Mouse (Mus musculus): ENCODE results near the gene Sin3a. TPM values are rescaled to one million over a fixed set of nuclear protein-coding genes. Genes with fewer than 3 reads are reported as not detected.

Sin3a gene
- polyA plus RNA-seq, 1 experiment from 2014 or later, result 53.9 TPM

DNA sequence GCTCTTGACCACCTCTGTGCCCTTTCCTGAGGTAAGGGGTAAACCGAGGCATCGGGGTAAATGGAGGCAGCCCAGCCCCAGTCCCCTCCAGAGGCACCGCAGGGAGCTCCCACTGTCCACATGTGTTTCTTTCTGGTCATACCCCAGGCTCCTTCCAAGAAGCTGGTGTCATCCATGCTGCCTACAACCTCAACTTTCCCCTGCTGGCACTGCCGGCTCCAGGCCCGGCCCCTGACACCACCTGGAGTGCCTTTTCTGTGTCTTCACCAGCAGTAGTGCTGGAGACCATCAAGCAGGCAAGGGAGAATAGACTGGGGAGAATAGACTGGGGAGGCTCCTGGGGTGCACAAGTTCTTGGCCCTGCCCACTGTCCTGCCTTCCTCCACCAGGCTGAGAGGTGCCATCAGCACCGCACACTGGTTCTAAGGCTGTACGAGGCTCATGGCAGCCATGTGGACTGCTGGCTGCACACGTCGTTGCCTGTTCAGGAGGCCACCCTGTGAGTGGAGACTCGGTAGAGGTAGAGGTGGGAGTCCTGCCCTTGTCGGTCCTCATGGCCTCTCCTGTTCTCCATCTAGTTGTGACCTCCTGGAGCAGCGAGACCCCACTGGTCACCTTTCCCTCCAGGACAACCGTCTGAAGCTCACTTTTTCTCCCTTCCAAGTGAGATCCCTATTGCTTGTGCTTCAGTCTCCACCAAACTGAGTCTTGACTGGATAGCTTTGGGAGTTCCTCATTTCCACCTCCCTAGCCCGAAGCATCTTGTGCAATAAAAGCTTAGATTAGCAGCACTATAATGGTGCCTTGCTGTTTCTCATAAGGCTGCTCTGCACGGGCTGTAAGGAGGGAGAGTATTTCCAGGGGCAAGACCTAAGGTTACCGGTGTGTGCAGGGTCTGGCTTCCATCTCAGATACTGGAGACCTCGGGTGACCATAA, 69.8 kb downstream of the Sin3a start:
- Histone ChIP-seq H3K4me3 (no peak overlapping the region), H3K4me1 (peaks cover 2% of the 10 kb centered on the region; the same call in 1 of the 2 replicates), H3K9me3 (no peaks in the 10 kb centered on the region), H3K27me3 (ENCODE audit: poor library complexity, severe bottlenecking) (no peaks in the 10 kb centered on the region), H3K36me3 (replicated peaks) (peaks cover 80% of the 10 kb centered on the region), H3K27ac (no peak overlapping the region)
- DNase-seq (ENCODE audit: extremely low spot score, low spot score), result no peak
- WGBS, result 92% methylated on average over 17 of the region's 17 CpGs

DNA sequence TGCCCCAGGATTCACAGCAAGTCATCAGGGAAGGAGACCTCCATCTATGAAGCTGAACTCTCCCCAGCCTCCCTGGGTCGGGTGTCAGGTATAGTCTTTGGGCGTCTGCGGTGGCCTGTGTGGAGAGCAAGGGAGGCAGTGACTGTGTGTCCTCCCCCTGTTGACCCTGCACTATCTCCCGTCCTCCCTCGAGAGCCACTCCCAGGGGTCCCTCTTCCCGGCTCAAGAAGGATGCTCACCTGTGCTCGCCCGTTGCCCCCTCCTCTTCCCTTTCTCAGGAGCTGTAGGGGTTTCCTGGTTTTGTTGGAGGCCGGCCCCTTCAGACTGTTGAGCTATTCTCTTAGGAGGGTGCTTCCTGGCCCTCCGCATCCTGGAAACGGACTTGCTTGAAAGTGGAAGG, 71.4 kb downstream of the Sin3a start:
- Histone ChIP-seq H3K36me3 (replicated peaks) (peaks cover 64% of the 10 kb centered on the region), H3K27ac (no peak overlapping the region), H3K27me3 (ENCODE audit: poor library complexity, severe bottlenecking) (no peaks in the 10 kb centered on the region), H3K4me3 (no peak overlapping the region), H3K9me3 (no peaks in the 10 kb centered on the region), H3K4me1 (peaks cover 12% of the 10 kb centered on the region)
- WGBS, result 90% methylated on average over 11 of the region's 11 CpGs
- no peak for DNase-seq (ENCODE audit: extremely low spot score, low spot score)

DNA sequence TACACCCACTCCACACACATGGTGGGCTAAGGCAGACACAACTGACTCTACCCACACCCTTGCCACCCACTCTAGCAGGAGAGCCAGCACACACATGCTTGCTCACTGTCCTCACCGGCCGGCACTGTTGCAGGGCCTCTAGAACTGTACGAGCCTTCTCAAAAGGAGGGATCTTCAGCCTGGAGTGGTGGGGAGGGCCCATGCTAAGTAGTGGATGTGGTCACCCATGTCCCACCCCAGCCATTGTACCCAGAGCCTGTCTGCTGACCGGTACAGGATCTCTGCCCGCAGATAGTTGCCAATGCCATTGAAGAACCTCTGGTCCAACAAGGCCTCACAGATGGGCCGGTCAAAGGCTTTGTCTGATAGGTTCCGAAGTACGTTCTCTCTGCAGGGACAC, 73.0 kb downstream of the Sin3a start:
- no peak for DNase-seq (ENCODE audit: extremely low spot score, low spot score)
- Histone ChIP-seq H3K27ac (no peak overlapping the region), H3K9me3 (no peaks in the 10 kb centered on the region), H3K36me3 (replicated peaks) (peaks cover 48% of the 10 kb centered on the region), H3K4me3 (no peak overlapping the region), H3K27me3 (ENCODE audit: poor library complexity, severe bottlenecking) (no peaks in the 10 kb centered on the region), H3K4me1 (peaks cover 21% of the 10 kb centered on the region)
- 98% methylated on average over 8 of the region's 8 CpGs for WGBS

DNA sequence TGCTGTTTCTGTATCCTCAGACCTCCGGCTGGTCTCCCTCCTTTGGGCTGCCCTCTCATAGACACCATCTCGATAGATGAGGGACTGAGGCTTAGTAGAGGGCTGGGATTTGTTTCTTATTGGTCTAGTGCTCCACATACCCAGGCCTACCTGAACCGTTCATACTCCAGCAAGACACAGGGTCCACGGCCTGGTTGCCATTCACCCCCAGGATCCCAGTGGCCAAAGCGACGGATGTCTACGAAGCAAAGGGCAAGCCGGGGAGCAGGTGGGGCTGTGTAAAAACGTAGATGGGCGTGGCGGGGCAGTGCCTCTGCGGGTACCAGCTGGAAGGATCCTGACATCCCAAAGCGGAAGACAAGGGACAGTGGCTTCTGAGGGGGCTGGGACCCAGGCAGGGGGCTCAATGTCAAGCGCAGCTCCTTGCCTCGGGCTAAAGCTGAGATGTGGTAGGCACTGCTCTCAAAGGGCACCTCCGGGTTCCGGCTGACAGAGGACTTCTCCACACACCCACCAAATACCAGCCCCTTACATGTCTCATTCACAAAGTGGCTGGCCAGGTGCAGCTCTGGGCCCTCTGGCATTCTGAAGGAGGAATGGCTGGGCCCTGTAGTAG, 74.7 kb downstream of the Sin3a start:
- Histone ChIP-seq H3K4me3 (peak overlapping the region; percentile 65), H3K27me3 (ENCODE audit: poor library complexity, severe bottlenecking) (no peaks in the 10 kb centered on the region), H3K36me3 (replicated peaks) (peaks cover 31% of the 10 kb centered on the region), H3K9me3 (no peaks in the 10 kb centered on the region), H3K27ac (no peak overlapping the region), H3K4me1 (peaks cover 21% of the 10 kb centered on the region)
- no peak for DNase-seq (ENCODE audit: extremely low spot score, low spot score)
- WGBS, result 91% methylated on average over 17 of the region's 17 CpGs

DNA sequence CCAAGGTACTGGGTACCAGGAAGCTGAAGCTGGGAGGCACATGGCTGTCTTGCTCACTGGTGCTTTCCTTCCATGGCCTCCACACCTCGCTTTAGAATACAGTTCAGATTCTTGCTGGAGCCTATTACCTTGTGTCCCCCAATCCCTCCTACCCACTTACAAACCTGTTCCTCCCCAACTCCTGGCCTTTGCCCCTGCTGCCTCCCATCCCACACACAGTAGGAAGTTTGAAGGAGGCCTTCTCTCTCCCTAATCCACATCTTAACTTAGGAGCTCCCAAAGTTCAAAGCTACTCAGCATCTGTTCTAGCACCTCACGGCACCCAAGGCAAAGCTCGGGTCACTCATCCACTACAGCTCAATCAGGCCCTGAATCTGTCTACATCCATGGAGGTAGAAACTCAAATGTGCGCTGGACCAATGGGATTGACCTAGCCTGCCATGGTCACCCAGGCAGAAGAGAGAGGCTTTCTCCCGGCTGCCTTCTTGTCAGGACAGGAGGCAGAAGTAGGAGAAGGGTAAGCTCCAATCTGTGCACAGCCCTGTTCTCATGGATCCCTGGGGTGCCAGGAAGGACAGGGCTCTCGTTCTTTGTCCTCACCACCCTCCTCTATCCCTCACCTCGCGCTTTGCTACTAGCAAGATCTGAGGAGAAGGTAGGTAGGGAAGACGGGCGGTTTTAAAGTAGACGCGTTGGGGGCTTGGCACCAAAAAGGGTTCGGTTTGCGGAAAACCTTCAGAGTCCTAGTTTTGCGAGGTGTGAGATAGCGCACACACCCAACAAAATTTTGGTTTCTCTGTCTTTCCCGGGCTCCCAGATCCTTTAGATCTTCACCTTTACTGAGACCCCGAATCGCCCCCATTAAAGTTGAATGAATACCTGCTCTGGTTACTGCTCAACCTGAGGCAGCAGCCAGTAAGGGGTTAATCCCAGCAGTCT, 75.6 kb downstream of the Sin3a start:
- Histone ChIP-seq H3K4me1 (peaks cover 21% of the 10 kb centered on the region), H3K27ac (peak overlapping the region; percentile 88), H3K4me3 (peak overlapping the region; percentile 65), H3K36me3 (replicated peaks) (peaks cover 22% of the 10 kb centered on the region), H3K9me3 (no peaks in the 10 kb centered on the region), H3K27me3 (ENCODE audit: poor library complexity, severe bottlenecking) (no peaks in the 10 kb centered on the region)
- 8% methylated on average over 19 of the region's 19 CpGs for WGBS
- DNase-seq (ENCODE audit: extremely low spot score, low spot score), result peak; percentile 44

DNA sequence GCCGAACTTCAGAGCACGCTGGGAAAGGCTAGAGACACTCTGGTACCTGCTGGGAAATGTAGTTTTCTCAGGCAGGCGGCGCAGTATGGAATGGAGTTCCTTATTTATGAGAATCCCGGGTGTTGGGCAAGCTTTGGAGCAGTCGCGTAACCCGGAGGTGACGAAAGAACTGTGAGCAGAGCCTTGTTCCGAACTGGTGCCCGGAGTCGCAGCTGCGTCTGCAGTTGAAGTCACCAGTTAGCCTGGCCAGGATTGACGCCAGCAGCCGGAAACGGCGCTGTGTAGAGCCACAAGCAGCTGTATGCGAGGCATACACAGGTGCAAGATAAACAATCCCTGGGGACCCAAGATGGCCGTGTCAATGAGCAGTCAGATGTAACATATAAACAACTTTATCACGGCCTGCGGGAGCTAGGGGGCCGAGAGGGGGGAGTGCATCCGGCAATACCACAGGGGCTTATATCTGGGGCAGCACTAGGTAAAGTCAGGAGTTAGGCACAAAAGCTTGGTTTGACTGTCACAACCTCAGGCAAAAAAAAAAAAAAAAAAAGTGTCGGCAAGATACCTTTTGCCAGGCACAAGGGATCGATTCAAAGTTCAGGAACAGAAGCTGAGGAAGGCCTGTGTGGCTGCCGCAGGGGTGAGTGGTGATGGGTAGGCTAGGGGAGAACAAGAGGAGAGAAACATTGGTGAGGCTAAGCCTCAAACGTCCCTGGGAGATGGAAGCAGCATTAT, 76.5 kb downstream of the Sin3a start, which contains the start of gene Neil1:
Gene Neil1, minus strand, starts transcription at position 162 of the 735 bp plus-strand sequence.
- no peaks in the 10 kb centered on the region for H3K9me3 ChIP-seq
- H3K4me3 ChIP-seq, result peak within 1 kb of the TSS; percentile 65
- H3K4me1 ChIP-seq, result peaks cover 21% of the 10 kb centered on the region
- H3K36me3 ChIP-seq (replicated peaks), result peaks cover 13% of the 10 kb centered on the region
- 1% methylated on average over 27 of the region's 27 CpGs for WGBS
- DNase-seq (ENCODE audit: extremely low spot score, low spot score), result peak; percentile 84
- no peaks in the 10 kb centered on the region for H3K27me3 ChIP-seq (ENCODE audit: poor library complexity, severe bottlenecking)
- peak within 1 kb of the TSS; percentile 88 for H3K27ac ChIP-seq

DNA sequence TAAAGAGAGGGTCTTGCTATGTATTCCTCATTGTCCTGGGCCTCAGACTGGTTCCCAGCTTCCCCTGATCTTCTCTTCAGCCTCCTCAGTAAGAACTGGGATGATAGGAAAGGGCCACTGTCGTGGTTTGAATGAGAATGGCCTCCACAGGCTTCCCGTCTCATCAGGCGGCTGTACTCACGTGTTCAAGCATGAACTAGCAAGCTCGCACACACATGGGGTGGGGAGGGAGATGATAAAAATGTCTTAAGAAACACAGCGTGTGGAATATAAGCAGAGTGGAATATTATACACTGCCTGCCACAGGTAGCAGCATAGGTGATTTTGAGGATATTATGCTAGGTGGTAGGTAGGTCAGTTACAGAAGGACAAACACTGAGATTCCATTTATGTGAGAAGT, 77.2 kb downstream of the Sin3a start:
- H3K4me1 ChIP-seq, result peaks cover 21% of the 10 kb centered on the region
- H3K36me3 ChIP-seq (replicated peaks), result peaks cover 7% of the 10 kb centered on the region
- no peaks in the 10 kb centered on the region for H3K27me3 ChIP-seq (ENCODE audit: poor library complexity, severe bottlenecking)
- no peaks in the 10 kb centered on the region for H3K9me3 ChIP-seq
- 72% methylated on average over 6 of the region's 6 CpGs for WGBS
- peak overlapping the region; percentile 88 for H3K27ac ChIP-seq
- H3K4me3 ChIP-seq, result peak overlapping the region; percentile 65
- DNase-seq (ENCODE audit: extremely low spot score, low spot score), result no peak

DNA sequence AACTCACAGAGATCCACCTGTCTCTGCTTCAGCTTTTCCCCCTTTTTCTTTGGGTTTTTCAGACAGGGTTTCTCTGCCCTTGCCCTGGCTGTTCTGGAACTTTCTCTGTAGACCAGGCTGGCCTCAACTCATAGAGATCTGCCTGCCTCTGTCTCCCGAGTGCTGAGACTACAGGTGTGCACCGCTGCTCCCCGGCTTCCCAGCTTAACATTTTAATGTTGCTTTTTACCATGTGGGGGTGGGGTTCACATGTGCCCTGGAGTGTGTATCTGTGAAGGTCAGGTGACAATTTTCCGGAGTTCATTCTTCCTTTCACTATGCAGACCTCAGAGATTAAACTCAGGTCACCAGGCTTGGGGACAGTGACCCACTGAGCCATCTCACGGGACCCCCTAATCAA, 78.4 kb downstream of the Sin3a start:
- Histone ChIP-seq H3K27me3 (ENCODE audit: poor library complexity, severe bottlenecking) (no peaks in the 10 kb centered on the region), H3K9me3 (no peaks in the 10 kb centered on the region), H3K36me3 (replicated peaks) (peaks cover 10% of the 10 kb centered on the region), H3K4me1 (peaks cover 21% of the 10 kb centered on the region), H3K27ac (no peak overlapping the region), H3K4me3 (no peak overlapping the region)
- no peak for DNase-seq (ENCODE audit: extremely low spot score, low spot score)
- 90% methylated on average over 5 of the region's 5 CpGs for WGBS

DNA sequence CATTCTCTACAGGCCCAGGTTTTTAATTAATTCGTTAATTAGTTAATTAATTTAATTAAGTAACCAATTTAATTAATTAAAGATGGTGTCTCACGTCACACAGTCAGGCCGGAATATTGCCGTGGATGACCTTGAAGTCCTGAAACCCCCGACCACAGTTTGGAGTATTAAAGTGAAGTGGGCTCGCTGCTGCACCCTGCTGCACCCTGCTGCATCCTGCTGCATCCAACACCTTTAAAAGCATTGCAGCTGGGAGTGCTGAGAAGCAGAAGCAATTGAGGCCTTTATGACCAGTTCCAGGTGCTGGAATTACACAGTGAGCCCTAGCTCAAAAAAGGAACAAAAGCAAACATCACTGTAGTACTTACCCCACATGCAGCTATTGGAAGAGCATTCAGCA, 80.5 kb downstream of the Sin3a start:
- no peak overlapping the region for H3K27ac ChIP-seq
- 55% methylated on average over 6 of the region's 6 CpGs for WGBS
- H3K36me3 ChIP-seq (replicated peaks), result peaks cover 19% of the 10 kb centered on the region
- DNase-seq (ENCODE audit: extremely low spot score, low spot score), result no peak
- peaks cover 19% of the 10 kb centered on the region for H3K4me1 ChIP-seq
- H3K9me3 ChIP-seq, result no peaks in the 10 kb centered on the region
- H3K27me3 ChIP-seq (ENCODE audit: poor library complexity, severe bottlenecking), result no peaks in the 10 kb centered on the region
- H3K4me3 ChIP-seq, result no peak overlapping the region

DNA sequence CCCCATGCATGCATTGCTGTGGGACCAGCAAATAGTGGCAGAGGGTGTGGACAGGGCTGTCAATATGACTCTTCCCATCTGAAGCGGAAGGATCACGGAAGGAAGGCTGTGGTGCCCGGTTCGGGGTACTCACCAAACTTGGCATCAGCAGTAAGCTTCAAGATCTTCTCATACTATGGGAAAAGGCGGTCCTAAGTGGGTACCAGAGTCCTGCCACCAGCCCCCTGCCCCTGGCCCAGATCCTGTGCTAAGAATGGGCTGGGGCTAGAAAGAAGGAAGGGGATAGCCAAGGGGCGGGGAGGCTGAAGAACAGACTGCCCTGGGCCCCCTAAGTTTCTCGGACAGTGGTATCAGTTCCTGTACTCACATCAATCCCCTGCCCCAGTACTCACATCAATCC, 84.5 kb downstream of the Sin3a start:
- H3K4me3 ChIP-seq, result no peak overlapping the region
- peaks cover 19% of the 10 kb centered on the region for H3K36me3 ChIP-seq (replicated peaks)
- H3K27ac ChIP-seq, result no peak overlapping the region
- WGBS, result 92% methylated on average over 7 of the region's 7 CpGs
- H3K4me1 ChIP-seq, result peaks cover 19% of the 10 kb centered on the region
- DNase-seq (ENCODE audit: extremely low spot score, low spot score), result no peak
- H3K27me3 ChIP-seq (ENCODE audit: poor library complexity, severe bottlenecking), result peaks cover 3% of the 10 kb centered on the region; the same call in 1 of the 2 replicates
- H3K9me3 ChIP-seq, result no peaks in the 10 kb centered on the region

DNA sequence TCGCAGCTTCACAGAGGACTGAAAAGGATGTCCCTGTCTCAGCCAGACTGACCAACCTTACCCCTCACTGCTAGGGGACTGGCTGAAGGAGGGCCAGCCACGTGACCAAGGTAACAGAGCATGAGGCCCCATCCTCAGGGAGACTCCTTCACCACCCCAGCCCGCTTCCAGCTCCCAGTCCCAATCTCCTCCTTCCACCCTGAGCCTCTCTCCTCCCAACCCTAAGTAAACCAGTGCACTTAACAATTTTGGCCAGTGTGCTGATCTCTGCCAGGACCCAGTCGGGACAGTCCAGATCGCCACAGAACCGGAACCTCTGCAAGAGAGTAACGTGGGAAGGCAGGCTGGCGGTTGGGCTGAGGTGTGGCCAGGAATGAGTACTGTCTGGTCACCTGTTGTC, 85.0 kb downstream of the Sin3a start:
- Histone ChIP-seq H3K27ac (no peak overlapping the region), H3K36me3 (replicated peaks) (peaks cover 19% of the 10 kb centered on the region), H3K4me1 (peaks cover 19% of the 10 kb centered on the region), H3K4me3 (peak overlapping the region; percentile 91; the same call in 1 of the 2 replicates), H3K27me3 (ENCODE audit: poor library complexity, severe bottlenecking) (peaks cover 3% of the 10 kb centered on the region; the same call in 1 of the 2 replicates), H3K9me3 (no peaks in the 10 kb centered on the region)
- no peak for DNase-seq (ENCODE audit: extremely low spot score, low spot score)
- 89% methylated on average over 8 of the region's 8 CpGs for WGBS

DNA sequence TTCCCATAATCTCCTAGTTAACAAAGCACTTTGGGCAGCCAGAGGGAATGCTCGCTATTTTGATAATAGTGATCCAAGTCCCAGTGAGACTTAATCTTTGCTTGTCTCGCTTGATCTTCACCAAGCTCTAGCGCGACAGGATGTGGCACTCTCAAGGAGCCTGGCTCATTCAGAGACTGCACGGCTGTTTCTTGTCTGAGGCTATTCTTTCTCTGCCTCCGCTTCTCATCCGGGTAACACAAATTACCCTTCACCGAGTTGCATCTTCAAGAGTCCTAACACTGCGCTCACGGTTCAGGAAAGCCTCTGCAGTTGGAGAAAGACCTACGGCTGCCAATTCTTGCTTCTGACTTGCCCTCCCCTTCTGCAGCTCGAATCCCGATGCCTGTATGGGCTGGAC, 85.7 kb downstream of the Sin3a start:
- no peak for DNase-seq (ENCODE audit: extremely low spot score, low spot score)
- H3K27me3 ChIP-seq (ENCODE audit: poor library complexity, severe bottlenecking), result peaks cover 3% of the 10 kb centered on the region; the same call in 1 of the 2 replicates
- peaks cover 19% of the 10 kb centered on the region for H3K4me1 ChIP-seq
- H3K27ac ChIP-seq, result peak overlapping the region; percentile 88
- H3K4me3 ChIP-seq, result peak overlapping the region; percentile 91
- 37% methylated on average over 13 of the region's 13 CpGs for WGBS
- peaks cover 19% of the 10 kb centered on the region for H3K36me3 ChIP-seq (replicated peaks)
- no peaks in the 10 kb centered on the region for H3K9me3 ChIP-seq
